Mouse (Mus musculus) urinary bladder, postnatal 36 days (tissue): ENCODE data around the gene Stard8.
"Not testable (repeated sequence)": the region's sequence is repeated elsewhere in the genome, so short reads cannot be mapped to it uniquely, and the experiment has no call there.

Source experiments
- DNase-seq, 2 experiments: peaks; one replicate each; pipeline ENCODE4 v3.0.0; 2022; ENCODE audit warnings: low spot score in 2 of 2, mixed read lengths in 1 of 2

The Stard8 gene

GRCm38 (mm10) chrX:99003046-99003445 lies at the start of gene Stard8:
Gene Stard8, plus strand, starts transcription at chrX:99003248.
- no peak for DNase-seq

DNA sequence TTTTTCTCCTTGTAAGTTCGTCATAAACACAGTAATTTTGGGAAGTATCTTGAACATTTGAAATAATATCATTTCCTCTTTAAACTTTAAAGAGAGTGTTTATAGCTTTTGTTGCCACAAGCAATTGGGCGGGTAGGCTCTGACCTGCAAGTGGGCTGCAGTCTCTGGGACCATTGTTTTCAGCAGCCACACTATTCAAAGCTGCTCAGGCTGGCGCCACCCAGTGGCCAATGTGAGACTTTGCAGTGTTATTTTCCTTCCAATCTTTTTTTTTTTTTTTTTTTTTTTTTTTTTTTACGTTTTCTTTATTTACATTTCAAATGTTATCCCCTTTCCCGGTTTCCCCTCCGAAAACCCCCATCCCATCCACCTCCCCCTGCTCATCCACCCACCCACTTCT lies 49.1 kb upstream of the Stard8 start:
- DNase-seq, result no peak

DNA sequence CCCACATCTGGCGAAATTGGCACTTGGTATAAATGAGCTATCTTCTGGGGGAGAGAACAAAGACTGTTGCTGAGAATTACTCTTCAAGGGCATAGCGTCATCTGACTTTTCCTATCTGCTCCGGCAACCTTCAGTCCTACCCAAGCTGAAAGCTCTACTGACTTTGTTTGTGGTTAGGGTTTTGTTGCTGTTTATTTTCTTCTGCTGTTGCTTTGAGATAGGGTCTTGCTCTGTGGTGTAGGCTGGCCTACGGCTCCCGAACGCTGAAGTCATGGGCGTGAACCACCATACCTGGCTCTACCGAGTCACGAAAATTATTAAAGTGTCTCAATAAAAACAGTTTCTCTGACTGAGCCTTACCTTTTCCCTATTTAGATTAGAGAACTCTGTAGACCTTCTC lies 44.8 kb upstream of the Stard8 start:
- DNase-seq, result no peak

DNA sequence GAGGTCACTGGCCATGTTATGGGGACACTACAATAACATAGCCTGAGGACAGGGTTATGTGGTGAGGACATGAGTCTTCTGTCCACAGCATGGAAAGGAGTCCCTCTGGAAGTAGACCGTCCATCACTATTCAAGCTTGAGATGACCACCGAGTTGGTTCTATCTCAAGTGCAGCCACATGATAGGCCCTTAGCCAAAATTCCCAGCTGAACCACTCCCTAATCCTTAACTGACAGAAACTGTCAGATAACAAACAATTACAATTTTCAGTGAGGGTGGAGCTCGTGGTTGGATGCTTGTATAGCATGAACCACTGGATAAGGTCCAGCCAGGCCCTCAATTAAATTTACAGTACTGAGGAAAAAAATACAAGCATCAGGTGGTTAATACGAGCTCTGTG lies 44.0 kb upstream of the Stard8 start:
- DNase-seq, result no peak

DNA sequence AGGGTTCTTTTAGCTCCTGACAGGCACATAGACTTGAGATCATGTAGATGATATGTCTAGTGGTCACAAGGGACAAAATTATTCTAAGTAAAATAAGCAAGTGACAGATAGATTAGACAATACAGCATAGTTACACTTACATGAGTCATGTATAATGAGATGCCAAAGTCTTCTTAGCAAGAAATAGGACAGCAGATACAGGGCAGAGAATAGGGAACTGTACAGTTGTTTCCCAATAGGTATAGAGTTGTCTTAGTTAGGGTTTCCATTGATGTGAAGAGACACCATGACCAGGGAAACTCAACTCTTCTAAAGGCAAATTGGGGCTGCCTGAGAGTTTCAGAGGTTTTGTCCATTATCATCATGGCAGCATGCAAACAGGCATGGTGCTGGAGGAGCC lies 39.3 kb upstream of the Stard8 start:
- no peak for DNase-seq

DNA sequence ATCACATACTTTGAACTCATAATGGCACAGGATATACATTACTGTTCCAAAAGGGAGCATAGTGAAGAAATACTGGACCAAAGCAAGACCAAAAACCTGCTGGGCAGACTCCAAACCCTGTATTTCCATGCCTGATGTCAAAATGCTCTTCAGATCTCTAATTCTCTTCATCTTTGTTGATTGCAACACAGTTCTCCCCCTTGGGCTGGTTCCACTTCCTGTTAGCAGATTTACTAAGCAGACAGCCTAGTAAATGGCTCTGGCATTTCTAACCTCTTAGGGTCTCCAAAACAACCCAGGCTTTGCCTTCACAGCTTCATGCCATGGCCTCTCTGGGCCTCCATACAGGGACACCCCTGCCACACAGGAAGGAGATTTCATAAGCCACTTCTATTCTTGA lies 38.5 kb upstream of the Stard8 start:
- DNase-seq, result no peak

DNA sequence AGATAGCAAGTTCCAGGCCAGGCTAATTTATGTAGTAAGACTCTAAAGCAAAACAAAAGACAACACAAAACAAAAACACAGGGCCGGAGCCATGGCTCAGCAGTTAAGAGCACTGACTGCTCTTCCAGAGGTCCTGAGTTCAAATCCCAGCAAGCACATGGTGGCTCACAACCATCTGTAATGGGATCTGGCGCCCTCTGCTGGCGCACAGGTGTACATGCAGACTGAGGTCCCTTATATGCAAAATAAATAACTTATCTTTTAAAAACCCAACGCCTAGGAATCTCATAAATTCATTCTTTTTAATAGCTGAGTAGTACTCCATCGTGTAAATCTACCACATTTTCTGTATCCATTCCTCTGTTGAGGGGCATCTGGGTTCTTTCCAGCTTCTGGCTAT lies 16.4 kb upstream of the Stard8 start:
- not testable (repeated sequence) for DNase-seq

DNA sequence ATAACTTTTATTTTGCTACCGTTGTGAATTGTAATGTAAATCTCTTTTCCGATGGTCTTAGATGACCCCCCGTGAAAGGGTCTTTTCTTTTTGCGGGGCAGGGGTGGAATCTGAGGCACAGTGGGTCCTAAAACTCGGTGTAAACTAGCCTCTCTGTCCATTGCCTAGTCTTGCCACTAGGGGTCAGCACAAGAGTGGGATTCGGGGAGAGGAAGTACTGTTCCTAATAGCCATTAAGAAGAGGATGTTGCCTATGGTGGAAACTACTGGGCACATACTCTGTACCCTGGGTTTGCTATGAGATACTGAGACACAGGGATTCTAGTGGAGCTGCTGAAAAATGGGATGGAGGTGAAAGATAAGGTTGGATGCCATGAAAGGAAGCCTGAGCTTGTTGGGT lies 13.5 kb upstream of the Stard8 start:
- DNase-seq, result peak; percentile 7 to 34

GRCm38 (mm10) chrX:99002065-99002464 lies 983 bp upstream of the Stard8 start:
- no peak for DNase-seq

DNA sequence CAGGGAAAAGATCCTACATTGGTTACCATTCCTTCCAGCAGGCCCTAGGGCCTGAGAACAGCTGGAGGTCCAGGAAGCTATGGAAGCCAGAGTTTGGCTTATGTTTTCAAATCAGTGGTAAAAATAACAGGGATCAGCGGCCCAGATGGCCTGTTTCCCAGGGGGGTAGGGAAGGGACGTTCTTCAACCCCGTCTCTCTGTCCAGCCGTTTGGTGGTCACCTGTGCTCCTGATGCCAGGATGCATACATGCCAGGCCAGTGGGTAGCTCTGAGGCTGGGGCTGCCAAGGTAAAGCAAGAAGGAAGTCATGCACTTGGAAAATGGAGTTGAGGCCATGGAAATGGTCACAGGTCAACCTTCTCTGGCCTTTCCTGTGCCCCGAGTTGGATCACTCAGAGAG lies 7.5 kb downstream of the Stard8 start:
- DNase-seq, result no peak

DNA sequence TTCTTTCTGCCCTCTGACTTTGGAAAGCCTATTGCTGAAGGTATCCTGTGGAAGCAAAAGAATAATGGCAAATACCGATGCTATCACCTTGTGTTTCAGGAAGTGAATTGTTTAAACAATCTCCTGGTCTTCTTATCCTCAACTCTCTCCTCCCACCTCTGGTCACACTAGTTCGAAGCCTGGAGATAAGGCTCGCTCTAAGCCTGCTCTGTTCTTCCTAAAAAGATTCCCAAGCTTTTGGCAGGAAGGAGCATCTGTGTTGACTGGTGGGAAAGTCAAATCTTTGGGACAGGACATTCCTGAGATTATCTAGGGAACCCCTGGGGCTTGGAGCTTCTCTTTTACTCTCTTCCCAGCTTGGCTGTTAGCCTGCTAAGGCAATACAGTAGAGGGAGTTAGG lies 8.2 kb downstream of the Stard8 start:
- no peak for DNase-seq

DNA sequence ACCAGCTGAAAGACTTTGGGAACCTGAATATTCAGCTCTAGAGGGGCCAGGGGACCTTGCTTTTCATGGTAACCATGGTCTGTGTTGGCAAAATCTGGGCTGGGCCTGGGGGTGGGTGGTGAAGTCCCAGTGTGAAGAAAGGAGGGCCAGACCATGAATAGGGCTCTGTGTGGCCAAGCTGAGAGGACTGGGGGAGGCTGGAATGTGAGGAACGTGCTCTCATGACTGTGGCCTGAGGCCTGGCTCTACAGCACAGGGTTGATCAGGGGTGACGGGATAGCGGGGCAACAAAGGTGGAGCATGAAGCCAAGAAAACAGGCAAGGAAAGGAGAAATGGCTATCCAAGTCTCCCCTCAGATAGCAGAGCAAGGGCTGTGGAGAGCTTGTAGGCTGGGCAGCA lies 9.4 kb downstream of the Stard8 start:
- DNase-seq, result no peak

DNA sequence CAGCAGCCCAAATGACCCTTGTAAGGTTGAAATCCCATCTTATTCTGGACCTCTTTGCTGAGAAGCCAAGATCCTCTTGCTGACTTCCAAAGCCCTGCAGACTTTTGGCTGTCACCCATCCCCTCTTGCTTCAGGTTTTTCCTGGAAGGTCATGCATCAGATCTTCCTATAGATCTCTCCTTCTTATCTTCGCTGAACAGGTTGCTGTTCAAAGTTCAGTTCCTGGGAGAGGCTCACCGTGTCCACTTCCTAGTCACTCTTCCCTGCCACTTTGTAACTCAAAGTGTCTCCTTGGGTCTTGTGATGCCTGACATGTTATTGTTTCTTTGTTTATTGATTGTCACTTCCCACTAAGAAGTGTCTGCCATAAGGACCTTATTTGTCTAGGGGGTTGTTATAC lies 12.7 kb downstream of the Stard8 start:
- DNase-seq, result no peak

GRCm38 (mm10) chrX:99016987-99017386 lies 13.9 kb downstream of the Stard8 start:
- no peak for DNase-seq

GRCm38 (mm10) chrX:99017874-99018273 lies 14.8 kb downstream of the Stard8 start:
- DNase-seq, result no peak

- DNase-seq, result no peak
Observed at GRCm38 (mm10) chrX:99019303-99019702, 16.3 kb downstream of the Stard8 start.

DNA sequence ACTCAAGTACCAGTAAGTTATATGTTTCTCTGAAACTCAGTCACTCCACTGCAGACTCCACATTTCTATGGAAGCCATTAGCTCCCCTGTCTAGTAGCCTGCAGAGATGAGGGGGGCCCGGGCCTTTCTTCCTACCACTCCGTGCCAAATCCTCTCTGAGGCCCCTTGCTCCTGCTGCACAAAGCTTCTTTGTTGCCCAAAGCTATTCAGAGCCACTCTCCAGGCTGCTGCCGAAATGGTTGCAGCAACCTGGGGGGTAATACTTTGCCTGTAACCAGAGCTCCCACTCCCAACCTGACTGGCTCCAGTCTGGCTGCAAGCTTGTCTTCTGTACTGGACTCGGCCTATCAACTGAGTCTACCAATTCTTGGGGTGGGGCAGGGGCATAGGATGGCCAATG lies 17.2 kb downstream of the Stard8 start:
- DNase-seq, result no peak

DNA sequence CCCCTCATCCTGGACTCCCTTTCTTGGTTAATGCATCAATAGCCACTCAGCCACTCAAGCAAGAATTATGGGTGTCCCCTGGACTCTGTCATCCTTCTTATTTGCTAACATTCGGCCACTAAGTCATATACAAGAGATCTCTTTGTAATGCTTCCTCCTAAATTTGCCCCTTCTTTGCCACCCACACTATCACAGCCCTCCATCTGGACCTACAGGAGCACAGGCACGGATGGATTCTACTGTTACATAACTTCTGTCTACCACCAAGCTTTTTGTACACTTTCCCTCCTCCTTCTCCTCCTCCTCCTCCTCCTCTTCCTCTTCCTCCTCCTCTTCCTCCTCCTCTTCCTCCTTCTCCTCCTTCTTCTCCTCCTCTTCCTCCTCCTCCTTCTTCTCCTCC lies 18.5 kb downstream of the Stard8 start:
- no peak for DNase-seq

DNA sequence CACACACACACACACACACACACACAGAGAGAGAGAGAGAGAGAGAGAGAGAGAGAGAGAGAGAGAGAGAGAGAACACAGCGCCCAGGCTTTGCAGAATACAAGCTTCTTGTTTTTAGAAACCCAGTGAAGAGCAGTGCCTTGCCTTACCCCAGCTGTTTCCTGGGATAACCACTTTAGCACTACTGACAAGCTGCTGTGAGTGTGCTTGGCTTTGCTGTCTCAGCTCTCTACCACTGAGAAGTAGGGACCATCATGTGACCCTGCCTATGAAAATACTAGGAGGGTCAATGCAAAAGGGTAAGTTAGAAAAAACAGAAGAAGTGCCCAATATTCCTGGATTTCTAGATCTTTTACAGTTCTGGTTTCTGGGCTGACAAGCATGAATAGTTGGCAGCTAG lies 20.9 kb downstream of the Stard8 start:
- DNase-seq, result no peak

DNA sequence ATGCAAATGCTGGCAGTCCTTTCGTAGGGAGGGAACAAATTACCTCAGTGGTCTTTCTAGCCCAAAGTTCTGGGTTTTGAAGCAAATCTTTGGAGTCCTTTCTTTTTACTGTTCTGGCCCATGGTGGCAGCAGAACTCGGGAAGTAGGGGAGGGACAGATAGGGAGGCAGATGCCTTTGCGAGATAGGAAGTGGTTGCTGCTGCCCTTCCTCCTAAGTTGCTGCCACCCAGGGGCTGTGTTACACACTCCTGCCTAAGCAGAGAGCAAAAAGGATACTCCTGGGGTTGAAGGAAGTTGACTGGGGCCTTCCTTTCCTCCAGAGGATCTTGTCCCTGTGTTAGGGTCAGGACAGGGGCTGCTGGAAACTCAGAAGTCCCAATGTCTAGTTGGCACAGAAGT lies 32.4 kb downstream of the Stard8 start:
- DNase-seq, result no peak

- peak; percentile 52 to 80 for DNase-seq
Observed at GRCm38 (mm10) chrX:99042451-99042951, 39.5 kb downstream of the Stard8 start.

GRCm38 (mm10) chrX:99043275-99043674 lies 40.2 kb downstream of the Stard8 start:
- DNase-seq, result no peak

DNA sequence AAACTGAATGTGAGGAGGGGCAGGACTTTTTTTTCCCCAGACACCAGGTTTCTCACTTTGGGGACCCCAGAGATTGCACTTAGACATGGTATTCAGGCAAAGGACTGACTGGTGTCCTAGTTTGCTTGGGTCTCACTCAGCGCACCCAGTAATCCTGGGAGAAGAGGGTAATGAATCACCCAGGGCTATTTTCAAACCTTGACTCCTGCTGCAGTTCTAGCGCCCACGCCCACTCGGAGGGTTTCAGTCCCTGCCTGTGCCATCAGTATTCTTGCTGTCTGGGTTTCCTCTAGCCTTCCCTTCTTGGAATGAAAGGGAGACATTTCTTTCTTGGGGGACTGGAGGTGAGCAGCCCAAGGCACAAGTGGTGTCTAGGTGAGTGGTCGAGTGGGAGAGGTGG lies 40.7 kb downstream of the Stard8 start:
- no peak for DNase-seq

- DNase-seq, result no peak
Observed at GRCm38 (mm10) chrX:99045315-99045714, 42.3 kb downstream of the Stard8 start.
